Mouse (Mus musculus) neural tube, embryonic 15.5 days (tissue): ENCODE data around the gene Zcchc3. TPM values are rescaled to one million over a fixed set of nuclear protein-coding genes. Genes with fewer than 3 reads are reported as not detected.
A peak's percentile ranks its signal among the peaks of the same experiment; 100 is the strongest.
"Not testable (repeated sequence)": the region's sequence is repeated elsewhere in the genome, so short reads cannot be mapped to it uniquely, and the experiment has no call there.

ENCODE experiments used
- ATAC-seq: fragments of 200-750 bp; cut with Nextera tagmentation; 2 replicates; pipeline ENCODE4 v1.8.0; 2017; ENCODE audit warnings: mild to moderate bottlenecking, moderate TSS enrichment, moderate library complexity; ENCODE audit not compliant: low FRiP score
- H3K27ac ChIP-seq: fragments of 300-500 bp; sonication (generic); replicated peaks from 2 replicates; pipeline ENCODE4 v1.5.1; 2015; ENCODE audit warnings: mild to moderate bottlenecking, inconsistent platforms
- H3K27me3 ChIP-seq: fragments of 300-500 bp; sonication (generic); replicated peaks from 2 replicates; pipeline ENCODE4 v1.6.1; 2015; ENCODE audit warnings: inconsistent platforms
- H3K36me3 ChIP-seq: fragments of 300-500 bp; sonication (generic); 2 replicates; pipeline ENCODE4 v1.6.1; 2015; ENCODE audit warnings: inconsistent platforms
- H3K4me1 ChIP-seq: fragments of 300-500 bp; sonication (generic); 2 replicates; pipeline ENCODE4 v1.6.1; 2015; ENCODE audit warnings: inconsistent platforms
- H3K4me2 ChIP-seq: fragments of 300-500 bp; sonication (generic); 2 replicates; pipeline ENCODE4 v1.6.1; 2015; ENCODE audit warnings: inconsistent platforms, mild to moderate bottlenecking, moderate library complexity
- H3K4me3 ChIP-seq: fragments of 300-500 bp; sonication (generic); replicated peaks from 2 replicates; pipeline ENCODE4 v1.5.1; 2015; ENCODE audit warnings: mild to moderate bottlenecking, inconsistent platforms
- H3K9ac ChIP-seq: fragments of 300-500 bp; sonication (generic); replicated peaks from 2 replicates; pipeline ENCODE4 v1.6.1; 2015; ENCODE audit warnings: mild to moderate bottlenecking, inconsistent platforms
- H3K9me3 ChIP-seq: fragments of 300-500 bp; sonication (generic); replicated peaks from 2 replicates; pipeline ENCODE4 v1.6.1; 2016; ENCODE audit warnings: inconsistent platforms
- WGBS: fragments of 180-500 bp; shearing (Covaris S2); methylation state at CpG from one replicate; pipeline ENCODE4 v1.1.7; 2015; ENCODE audit warnings: mixed read lengths; 5-methylcytosine and 5-hydroxymethylcytosine counted together
- polyA plus RNA-seq: library from polyadenylated mRNA; unstranded; fragments of >200 nt; fragmentation: Nextera tagmentation; extraction: Ambion mirVana; gene quantifications from 2 replicates; pipeline ENCODE4 v1.2.1, GENCODE M21; 2015

The Zcchc3 gene
- polyA plus RNA-seq, 1 experiment from 2014 or later, result 17.5 TPM

- H3K27me3 ChIP-seq, result no peaks in the 10 kb centered on the region; the same call in 1 of the 2 replicates
- 0 out of 2 replicates have a peak, but pooled peaks have one; percentile 13 for ATAC-seq
- H3K4me3 ChIP-seq, result no peak overlapping the region
- H3K27ac ChIP-seq, result 0 out of 2 replicates have a peak overlapping the region, but pooled peaks have one; percentile 3
- H3K36me3 ChIP-seq, result no peaks in the 10 kb centered on the region
- peaks cover 5% of the 10 kb centered on the region; the same call in 1 of the 2 replicates for H3K4me1 ChIP-seq
- 59% methylated on average over 7 of the region's 7 CpGs for WGBS
- H3K9me3 ChIP-seq, result no peaks in the 10 kb centered on the region
- no peak overlapping the region for H3K9ac ChIP-seq
- no peak overlapping the region for H3K4me2 ChIP-seq
These were observed 21.6 kb upstream of the Zcchc3 start for GRCm38 (mm10) chr2:152436405-152436901.

GRCm38 (mm10) chr2:152428481-152428880 is 13.7 kb upstream of the Zcchc3 start:
- H3K4me1 ChIP-seq, H3K36me3 ChIP-seq, H3K27me3 ChIP-seq, H3K27ac ChIP-seq, H3K9me3 ChIP-seq, H3K4me2 ChIP-seq, ATAC-seq, H3K4me3 ChIP-seq, H3K9ac ChIP-seq: not testable (repeated sequence)
- 87% methylated on average over 2 of the region's 2 CpGs for WGBS

GRCm38 (mm10) chr2:152427493-152427892 is 12.7 kb upstream of the Zcchc3 start:
- no peak for ATAC-seq
- WGBS, result 9% methylated on average over 12 of the region's 12 CpGs
- H3K4me1 ChIP-seq, result peaks cover 8% of the 10 kb centered on the region
- no peaks in the 10 kb centered on the region for H3K9me3 ChIP-seq
- no peak overlapping the region for H3K4me3 ChIP-seq
- no peaks in the 10 kb centered on the region for H3K36me3 ChIP-seq
- no peak overlapping the region for H3K9ac ChIP-seq
- H3K27ac ChIP-seq, result no peak overlapping the region
- H3K4me2 ChIP-seq, result peak overlapping the region; percentile 38
- H3K27me3 ChIP-seq, result no peaks in the 10 kb centered on the region

DNA sequence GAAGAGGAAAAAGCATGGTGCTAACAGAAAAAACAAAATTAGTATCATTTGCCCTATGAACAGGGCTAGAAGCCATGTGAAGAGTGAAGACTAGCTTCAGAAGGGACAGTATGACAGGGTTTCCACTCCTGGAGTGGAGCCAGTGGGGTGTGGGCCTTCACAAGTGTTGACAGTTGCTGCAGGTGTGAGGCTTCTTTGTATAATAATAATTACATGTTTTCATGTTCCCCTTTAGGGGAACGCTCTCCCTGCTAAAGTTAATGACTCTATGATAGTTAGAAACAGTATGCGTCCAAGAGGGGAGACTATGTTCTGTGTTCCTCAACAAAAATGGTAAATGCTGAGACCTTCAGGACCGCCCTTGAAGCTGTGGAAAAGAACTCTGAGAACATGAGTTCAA is 959 bp upstream of the Zcchc3 start:
- peak overlapping the region; percentile 86 for H3K4me3 ChIP-seq
- no peaks in the 10 kb centered on the region for H3K27me3 ChIP-seq
- no peak for ATAC-seq
- peak overlapping the region; percentile 91 for H3K4me2 ChIP-seq
- WGBS, result 96% methylated on average over 3 of the region's 3 CpGs
- H3K9me3 ChIP-seq, result no peaks in the 10 kb centered on the region
- peaks cover 39% of the 10 kb centered on the region for H3K4me1 ChIP-seq
- H3K36me3 ChIP-seq, result no peaks in the 10 kb centered on the region; the same call in 1 of the 2 replicates
- H3K27ac ChIP-seq, result peak overlapping the region; percentile 98
- H3K9ac ChIP-seq, result 0 out of 2 replicates have a peak overlapping the region, but pooled peaks have one; percentile 86

- Histone ChIP-seq H3K27me3 (no peaks in the 10 kb centered on the region), H3K9me3 (no peaks in the 10 kb centered on the region), H3K9ac (peak within 1 kb of the TSS; percentile 86), H3K36me3 (no peaks in the 10 kb centered on the region; the same call in 1 of the 2 replicates), H3K4me3 (peak within 1 kb of the TSS; percentile 86), H3K4me2 (peak within 1 kb of the TSS; percentile 91), H3K4me1 (peaks cover 44% of the 10 kb centered on the region), H3K27ac (peak within 1 kb of the TSS; percentile 98)
- ATAC-seq, result peak; percentile 1; the same call in 1 of the 2 replicates
- WGBS, result 28% methylated on average over 4 of the region's 4 CpGs
These were observed 460 bp upstream of the Zcchc3 start, which contains the start of gene 6820408C15Rik for GRCm38 (mm10) chr2:152415287-152415686. 6820408C15Rik (plus strand) TSS chr2:152415587.

DNA sequence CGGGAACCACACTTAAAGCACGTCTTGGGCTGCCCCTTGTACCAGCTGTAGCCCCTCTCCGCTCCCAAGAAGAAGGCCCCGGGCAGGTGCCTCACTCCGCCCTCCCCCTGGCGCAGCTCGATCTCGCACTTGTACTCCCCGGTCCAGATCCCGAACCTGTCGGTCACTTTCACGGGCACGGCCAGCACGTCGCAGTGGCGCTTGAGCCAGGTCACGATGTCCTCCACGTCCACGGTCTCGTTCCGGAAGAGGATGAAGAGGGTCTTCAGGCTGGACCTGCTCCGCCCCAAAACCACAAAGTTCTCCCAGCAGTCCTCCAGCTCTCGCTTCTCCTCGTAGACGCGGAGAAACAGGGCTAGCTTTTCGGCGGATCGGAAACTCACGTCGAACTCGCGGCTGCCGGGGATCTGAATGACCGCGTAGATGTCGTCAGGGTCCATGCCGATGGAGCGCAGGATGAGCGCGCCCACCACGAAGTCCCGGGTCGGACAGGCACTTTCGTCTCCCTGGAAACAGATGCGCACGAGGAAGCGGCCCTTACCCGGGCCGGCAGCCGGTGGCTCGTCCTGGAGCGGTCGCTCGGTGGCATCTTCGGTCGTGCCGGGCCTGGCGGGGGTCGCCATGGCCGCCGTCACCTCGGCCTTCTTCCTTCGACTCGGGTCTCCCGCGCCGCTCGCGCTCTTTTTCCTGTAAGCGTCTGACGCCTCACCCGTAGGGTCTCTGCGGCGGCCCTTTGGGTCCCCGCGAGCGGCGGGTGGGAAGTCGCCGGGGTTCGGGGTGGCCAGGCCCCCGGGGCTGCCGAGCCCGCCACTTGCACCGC is 852 bp downstream of the Zcchc3 start:
- peak overlapping the region; percentile 91 for H3K4me2 ChIP-seq
- WGBS, result under 1% methylated on average over 85 of the region's 86 CpGs
- ATAC-seq, result peak; percentile 43; the same call in 1 of the 2 replicates

GRCm38 (mm10) chr2:152413158-152413764 is 1.6 kb downstream of the Zcchc3 start:
- WGBS, result 2% methylated on average over 21 of the region's 21 CpGs
- H3K36me3 ChIP-seq, result no peaks in the 10 kb centered on the region; the same call in 1 of the 2 replicates
- peaks cover 51% of the 10 kb centered on the region for H3K4me1 ChIP-seq
- no peaks in the 10 kb centered on the region for H3K27me3 ChIP-seq
- ATAC-seq, result no peak
- peak overlapping the region; percentile 86 for H3K4me3 ChIP-seq
- H3K4me2 ChIP-seq, result peak overlapping the region; percentile 91
- peak overlapping the region; percentile 98 for H3K27ac ChIP-seq
- no peaks in the 10 kb centered on the region for H3K9me3 ChIP-seq
- peak overlapping the region; percentile 86 for H3K9ac ChIP-seq

More for the DNA sequence above, 852 bp downstream of the Zcchc3 start:
- Histone ChIP-seq H3K4me3 (peak overlapping the region; percentile 86), H3K36me3 (no peaks in the 10 kb centered on the region; the same call in 1 of the 2 replicates), H3K4me1 (peaks cover 51% of the 10 kb centered on the region), H3K27me3 (no peaks in the 10 kb centered on the region), H3K27ac (peak overlapping the region; percentile 98), H3K9ac (peak overlapping the region; percentile 86), H3K9me3 (no peaks in the 10 kb centered on the region)

GRCm38 (mm10) chr2:152412526-152413157 is 2.2 kb downstream of the Zcchc3 start:
- H3K4me1 ChIP-seq, result peaks cover 51% of the 10 kb centered on the region
- peak overlapping the region; percentile 86 for H3K9ac ChIP-seq
- H3K4me2 ChIP-seq, result peak overlapping the region; percentile 91
- no peaks in the 10 kb centered on the region; the same call in 1 of the 2 replicates for H3K36me3 ChIP-seq
- H3K27ac ChIP-seq, result peak overlapping the region; percentile 98
- H3K27me3 ChIP-seq, result no peaks in the 10 kb centered on the region
- H3K4me3 ChIP-seq, result peak overlapping the region; percentile 86
- 5% methylated on average over 15 of the region's 15 CpGs for WGBS
- no peaks in the 10 kb centered on the region for H3K9me3 ChIP-seq
- ATAC-seq, result no peak

GRCm38 (mm10) chr2:152411471-152411870 is 3.4 kb downstream of the Zcchc3 start:
- Histone ChIP-seq H3K9ac (peak overlapping the region; percentile 46), H3K36me3 (no peaks in the 10 kb centered on the region; the same call in 1 of the 2 replicates), H3K4me1 (peaks cover 54% of the 10 kb centered on the region), H3K9me3 (no peaks in the 10 kb centered on the region), H3K4me3 (peak overlapping the region; percentile 86), H3K27ac (peak overlapping the region; percentile 98), H3K27me3 (no peaks in the 10 kb centered on the region), H3K4me2 (peak overlapping the region; percentile 91)
- ATAC-seq, result no peak
- WGBS, result 6% methylated on average over 7 of the region's 7 CpGs

- Histone ChIP-seq H3K4me1 (peaks cover 58% of the 10 kb centered on the region), H3K9ac (peak overlapping the region; percentile 46), H3K36me3 (no peaks in the 10 kb centered on the region), H3K4me3 (peak overlapping the region; percentile 86), H3K27ac (peak overlapping the region; percentile 98), H3K4me2 (peak overlapping the region; percentile 91), H3K9me3 (no peaks in the 10 kb centered on the region), H3K27me3 (no peaks in the 10 kb centered on the region)
- WGBS, result 3% methylated on average over 15 of the region's 15 CpGs
- peak; percentile 25 for ATAC-seq
These were observed 3.9 kb downstream of the Zcchc3 start for GRCm38 (mm10) chr2:152410971-152411371.

DNA sequence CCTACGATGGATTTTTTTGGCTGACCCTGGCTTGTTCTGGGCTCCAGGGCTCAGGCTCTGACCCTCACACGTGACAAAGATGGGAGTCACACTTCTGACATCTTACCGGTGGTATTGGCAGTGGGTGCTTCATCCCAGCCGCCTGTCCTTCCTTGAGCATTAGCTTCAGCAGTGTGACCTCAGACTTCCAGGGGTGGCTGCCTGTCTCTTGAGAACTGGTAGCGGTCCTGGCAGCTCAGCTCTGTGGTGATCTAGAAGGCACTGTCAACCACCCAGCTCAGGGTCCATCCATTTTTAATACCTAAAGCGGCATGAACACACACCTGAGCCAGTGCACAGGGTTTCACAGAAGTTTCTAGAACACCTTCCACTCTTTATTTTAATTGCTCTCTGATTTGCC is 5.0 kb downstream of the Zcchc3 start:
- H3K4me2 ChIP-seq, result no peak overlapping the region
- WGBS, result 88% methylated on average over 6 of the region's 6 CpGs
- ATAC-seq, result no peak
- no peaks in the 10 kb centered on the region for H3K27me3 ChIP-seq
- no peak overlapping the region for H3K4me3 ChIP-seq
- no peaks in the 10 kb centered on the region for H3K36me3 ChIP-seq
- peak overlapping the region; percentile 98; the same call in 1 of the 2 replicates for H3K27ac ChIP-seq
- H3K9ac ChIP-seq, result no peak overlapping the region
- H3K9me3 ChIP-seq, result no peaks in the 10 kb centered on the region
- peaks cover 58% of the 10 kb centered on the region for H3K4me1 ChIP-seq
